Mouse (Mus musculus): ENCODE measurements around the gene Olfr224. TPM values are rescaled to one million over a fixed set of nuclear protein-coding genes. Genes with fewer than 3 reads are reported as not detected.
A peak's percentile ranks its signal among the peaks of the same experiment; 100 is the strongest.

Gene Olfr224
- total RNA-seq, 2 experiments from 2014 or later: not detected

GRCm38 (mm10) chr11:58518916-58519315, 51.4 kb downstream of the Olfr224 start:
- peak; percentile 40 to 43 for DNase-seq

Other genes with a start within 250 kb of the Olfr224 start
- 10 to 100 TPM; 44.9 to 48.9 TPM for gene Zfp672, start 240.2 kb downstream of the Olfr224 start, total RNA-seq (2021)
- 10 to 100 TPM; 36.7 to 51.5 TPM for gene Sh3bp5l, start 239.8 kb downstream of the Olfr224 start, total RNA-seq (2021)
- not detected for gene Lypd8, start 191.5 kb downstream of the Olfr224 start, total RNA-seq (2021)
- gene 1810065E05Rik, start 149.4 kb downstream of the Olfr224 start, total RNA-seq (2021): not detected
- gene Gm12253, start 138.0 kb downstream of the Olfr224 start, total RNA-seq (2021): not detected
- gene Lypd9, start 117.6 kb downstream of the Olfr224 start, total RNA-seq (2021): not detected
- not detected for gene Olfr30, start 108.3 kb downstream of the Olfr224 start, total RNA-seq (2021)
- not detected for gene Olfr332, start 78.0 kb downstream of the Olfr224 start, total RNA-seq (2021)
- not detected for gene Olfr331, start 68.0 kb downstream of the Olfr224 start, total RNA-seq (2021)
- gene Olfr330, start 35.7 kb downstream of the Olfr224 start, total RNA-seq (2021): under 1 TPM in 1 of 2 experiments, not detected in 1; 0.33 TPM
- 1 to 10 TPM in 1 of 2 experiments, not detected in 1; 1.2 TPM for gene Olfr329-ps, start 24.1 kb downstream of the Olfr224 start, total RNA-seq (2021)
- under 1 TPM; 0.17 to 0.26 TPM for gene Olfr328, start 14.9 kb downstream of the Olfr224 start, total RNA-seq (2021)
- not detected for gene Olfr325, start 7.2 kb upstream of the Olfr224 start, total RNA-seq (2021)
- not detected for gene Olfr324, start 24.6 kb upstream of the Olfr224 start, total RNA-seq (2021)
- not detected for gene 2210407C18Rik, start 45.5 kb upstream of the Olfr224 start, total RNA-seq (2021)
- not detected for gene Olfr323, start 59.9 kb upstream of the Olfr224 start, total RNA-seq (2021)
- gene Trim58, start 69.9 kb upstream of the Olfr224 start, total RNA-seq (2021): not detected
- gene Olfr322, start 88.2 kb upstream of the Olfr224 start, total RNA-seq (2021): not detected
- not detected for gene Olfr320, start 110.5 kb upstream of the Olfr224 start, total RNA-seq (2021)
- not detected for gene Olfr319, start 128.6 kb upstream of the Olfr224 start, total RNA-seq (2021)
- not detected for gene Olfr318, start 153.5 kb upstream of the Olfr224 start, total RNA-seq (2021)
- gene Olfr317, start 168.7 kb upstream of the Olfr224 start, total RNA-seq (2021): not detected
- gene Olfr316, start 182.2 kb upstream of the Olfr224 start, total RNA-seq (2021): not detected
- not detected for gene Olfr315, start 202.6 kb upstream of the Olfr224 start, total RNA-seq (2021)
- not detected for gene Olfr314, start 212.4 kb upstream of the Olfr224 start, total RNA-seq (2021)
- 1 to 10 TPM; 1.4 to 2.4 TPM for gene Fam183b, start 231.4 kb upstream of the Olfr224 start, total RNA-seq (2021)
- gene Olfr313, start 244.4 kb upstream of the Olfr224 start, total RNA-seq (2021): not detected

Data from adrenal gland, postnatal 36 days (tissue).